Mouse (Mus musculus): ENCODE measurements around the gene Paqr9.

Paqr9 gene

GRCm38 (mm10) chr9:95577502-95577901 is 18.0 kb downstream of the Paqr9 start:
- no peak for DNase-seq (ENCODE audit: low spot score in 2 of 2)

- no peak for DNase-seq (ENCODE audit: low spot score in 2 of 2)
Measured at GRCm38 (mm10) chr9:95578366-95578895, 19.0 kb downstream of the Paqr9 start.

- DNase-seq (ENCODE audit: low spot score in 2 of 2), result no peak
Measured at GRCm38 (mm10) chr9:95581021-95581757, 21.7 kb downstream of the Paqr9 start.

- DNase-seq (ENCODE audit: low spot score in 2 of 2), result no peak
Measured at GRCm38 (mm10) chr9:95581758-95582515, 22.5 kb downstream of the Paqr9 start.

GRCm38 (mm10) chr9:95582555-95582954 is 23.1 kb downstream of the Paqr9 start:
- DNase-seq (ENCODE audit: low spot score in 2 of 2), result no peak

GRCm38 (mm10) chr9:95586046-95586445 is 26.6 kb downstream of the Paqr9 start:
- DNase-seq (ENCODE audit: low spot score in 2 of 2), result no peak

GRCm38 (mm10) chr9:95588070-95588469 is 28.6 kb downstream of the Paqr9 start:
- DNase-seq (ENCODE audit: low spot score in 2 of 2), result no peak

- DNase-seq (ENCODE audit: low spot score in 2 of 2), result no peak
Measured at GRCm38 (mm10) chr9:95594291-95594690, 34.8 kb downstream of the Paqr9 start.

GRCm38 (mm10) chr9:95597466-95598178 is 38.2 kb downstream of the Paqr9 start:
- DNase-seq (ENCODE audit: low spot score in 2 of 2), result no peak

- no peak for DNase-seq (ENCODE audit: low spot score in 2 of 2)
Measured at GRCm38 (mm10) chr9:95598179-95598721, 38.8 kb downstream of the Paqr9 start.

GRCm38 (mm10) chr9:95599399-95599798 is 39.9 kb downstream of the Paqr9 start:
- peak in 1 of 2 experiments; percentile 4 for DNase-seq (ENCODE audit: low spot score in 2 of 2)

- DNase-seq (ENCODE audit: low spot score in 2 of 2), result no peak
Measured at GRCm38 (mm10) chr9:95602849-95603248, 43.4 kb downstream of the Paqr9 start.

GRCm38 (mm10) chr9:95603316-95603715 is 43.9 kb downstream of the Paqr9 start:
- no peak for DNase-seq (ENCODE audit: low spot score in 2 of 2)

GRCm38 (mm10) chr9:95607196-95607595 is 47.7 kb downstream of the Paqr9 start:
- no peak for DNase-seq (ENCODE audit: low spot score in 2 of 2)

- DNase-seq (ENCODE audit: low spot score in 2 of 2), result no peak
Measured at GRCm38 (mm10) chr9:95612246-95612768, 52.9 kb downstream of the Paqr9 start.

- no peak for DNase-seq (ENCODE audit: low spot score in 2 of 2)
Measured at GRCm38 (mm10) chr9:95613426-95614127, 54.1 kb downstream of the Paqr9 start.

- no peak for DNase-seq (ENCODE audit: low spot score in 2 of 2)
Measured at GRCm38 (mm10) chr9:95614861-95615615, 55.6 kb downstream of the Paqr9 start.

GRCm38 (mm10) chr9:95615961-95616360 is 56.5 kb downstream of the Paqr9 start:
- DNase-seq (ENCODE audit: low spot score in 2 of 2), result no peak
